Mouse (Mus musculus) kidney, adult 2 months (tissue): ENCODE results near the gene Kxd1. TPM values are rescaled to one million over a fixed set of nuclear protein-coding genes. Genes with fewer than 3 reads are reported as not detected.

Source experiments
- DNase-seq: peaks from one replicate; pipeline ENCODE4 v3.0.0; 2021
- H3K27ac ChIP-seq: fragments of 200-500 bp; 2 replicates; pipeline ENCODE4 v1.5.1; 2012; ENCODE audit warnings: low read depth, low read length, control low read depth, inconsistent platforms; ENCODE audit not compliant: insufficient read depth
- H3K27me3 ChIP-seq: fragments of 200-500 bp; replicated peaks from 2 replicates; pipeline ENCODE4 v1.6.1; 2012; ENCODE audit warnings: mild to moderate bottlenecking, moderate library complexity, low read length, inconsistent platforms; ENCODE audit not compliant: control insufficient read depth, insufficient read depth
- H3K36me3 ChIP-seq: fragments of 200-500 bp; 2 replicates; pipeline ENCODE4 v1.6.1; 2012; ENCODE audit warnings: mild to moderate bottlenecking, moderate library complexity, low read length, inconsistent platforms; ENCODE audit not compliant: control insufficient read depth, insufficient read depth
- H3K4me1 ChIP-seq: fragments of 200-500 bp; 2 replicates; pipeline ENCODE4 v1.6.1; 2011; ENCODE audit warnings: low read length; ENCODE audit not compliant: control insufficient read depth, insufficient read depth
- H3K4me3 ChIP-seq: fragments of 200-500 bp; 2 replicates; pipeline ENCODE4 v1.5.1; 2011; ENCODE audit warnings: mild to moderate bottlenecking, low read depth, low read length, control low read depth; ENCODE audit not compliant: insufficient read depth
- CTCF ChIP-seq: fragments of 200-500 bp; conservative IDR thresholded peaks from 2 replicates; pipeline ENCODE4 v1.5.1; 2011; ENCODE audit warnings: low read depth, mild to moderate bottlenecking, control low read depth, low read length, moderate library complexity, mixed read lengths; ENCODE audit not compliant: insufficient read depth, insufficient read length
- POLR2A ChIP-seq: fragments of 200-500 bp; IDR thresholded peaks from one replicate; pipeline ENCODE4 v1.6.1; 2011; ENCODE audit warnings: low read depth, low read length, control low read depth
- WGBS: fragments of 180-500 bp; shearing (Covaris S2); methylation state at CpG from one replicate; pipeline ENCODE4 v1.1.7; 2018; 5-methylcytosine and 5-hydroxymethylcytosine counted together
- polyA plus RNA-seq: library from polyadenylated mRNA; depleted of rRNA; stranded (reverse); fragments of >200 nt; gene quantifications from 2 replicates; pipeline ENCODE4 v1.2.3, GENCODE M21; 2012

The Kxd1 gene
- polyA plus RNA-seq, 1 experiment = 151 TPM

DNA sequence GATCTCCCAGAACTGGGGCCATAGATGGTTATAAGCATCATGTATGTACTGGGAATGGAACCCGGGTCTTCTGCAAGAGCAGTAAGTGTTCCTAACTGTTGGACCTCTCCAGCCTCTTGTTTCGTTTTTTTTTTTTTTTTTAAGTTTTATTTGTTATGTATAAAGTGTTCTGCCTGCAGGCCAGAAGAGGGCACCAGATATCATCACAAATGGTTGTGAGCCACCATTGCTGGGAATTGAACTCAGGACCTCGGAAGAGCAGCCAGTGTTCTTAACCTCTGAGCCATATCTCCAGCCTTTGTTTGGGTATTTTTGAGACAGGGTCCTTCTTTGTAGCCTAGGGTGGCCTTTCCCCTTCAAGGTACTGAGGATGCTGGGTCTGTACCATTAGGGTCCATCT, 31.2 kb upstream of the Kxd1 start:
- Histone ChIP-seq H3K4me3 (no peak overlapping the region), H3K27me3 (no peaks in the 10 kb centered on the region), H3K27ac (no peak overlapping the region), H3K36me3 (no peaks in the 10 kb centered on the region), H3K4me1 (peaks cover 12% of the 10 kb centered on the region)
- 70% methylated on average over 3 of the region's 3 CpGs for WGBS
- no peak for DNase-seq
- TF ChIP-seq POLR2A (no peak), CTCF (peak; percentile 31; the same call in 1 of the 2 replicates)

DNA sequence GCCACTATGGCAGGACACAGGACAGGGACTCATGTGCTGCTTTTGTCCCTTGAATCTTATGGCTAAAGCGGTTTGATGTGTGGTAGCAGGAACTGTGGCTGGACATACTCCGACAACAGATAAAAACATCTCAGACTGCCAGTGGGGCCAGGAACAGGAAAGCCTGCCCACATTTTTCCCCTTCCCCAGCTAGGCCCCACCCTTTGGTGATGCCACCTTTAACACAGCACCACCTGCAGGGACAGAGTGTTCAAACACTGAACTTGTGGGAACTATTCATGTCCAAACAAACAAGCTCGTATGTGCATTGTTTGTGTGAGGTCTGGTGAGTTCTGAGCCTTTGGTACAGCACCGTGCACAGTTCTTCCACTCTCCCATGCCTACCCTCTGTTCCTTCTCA, 30.6 kb upstream of the Kxd1 start:
- Histone ChIP-seq H3K27ac (peak overlapping the region; percentile 19; the same call in 1 of the 2 replicates), H3K36me3 (no peaks in the 10 kb centered on the region), H3K27me3 (no peaks in the 10 kb centered on the region), H3K4me3 (no peak overlapping the region), H3K4me1 (peaks cover 18% of the 10 kb centered on the region)
- 44% methylated on average over 4 of the region's 4 CpGs for WGBS
- TF ChIP-seq CTCF (peak; percentile 35; the same call in 1 of the 2 replicates), POLR2A (no peak)
- no peak for DNase-seq

DNA sequence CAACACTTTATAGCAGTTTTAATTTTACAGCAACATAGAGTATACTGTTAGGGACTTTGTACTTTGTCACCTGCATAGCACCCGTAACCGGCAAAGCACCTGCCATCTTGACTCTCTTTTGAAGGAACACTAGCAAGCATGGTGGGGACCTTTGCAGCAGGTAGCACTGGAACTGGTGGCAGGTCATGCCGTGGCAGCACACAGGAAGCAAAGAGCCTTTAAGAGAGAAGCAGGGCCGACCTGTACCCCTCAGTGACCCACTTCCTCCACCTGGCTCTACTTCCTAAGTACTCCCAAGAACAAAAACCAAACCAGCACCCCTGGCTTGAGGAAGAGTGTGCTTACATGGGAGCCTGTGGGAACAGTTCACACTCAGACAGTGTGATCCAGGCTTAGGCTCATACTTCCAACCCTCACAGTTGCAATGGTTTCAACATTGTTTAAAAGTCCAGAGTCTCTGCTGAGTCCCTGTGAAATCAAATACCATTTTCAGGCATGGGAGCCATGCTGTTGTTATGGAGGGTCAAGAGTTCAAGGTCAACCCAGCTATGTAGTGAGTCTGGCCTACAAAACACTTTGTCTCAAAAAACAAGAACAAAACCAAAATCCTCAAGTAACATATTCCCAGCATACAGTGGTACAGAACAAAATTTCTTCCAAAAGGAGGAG, 27.5 kb upstream of the Kxd1 start:
- H3K27me3 ChIP-seq = no peaks in the 10 kb centered on the region
- peaks cover 19% of the 10 kb centered on the region for H3K4me1 ChIP-seq
- DNase-seq = no peak
- H3K36me3 ChIP-seq = no peaks in the 10 kb centered on the region
- TF ChIP-seq POLR2A (no peak), CTCF (no peak)
- H3K27ac ChIP-seq = no peak overlapping the region
- H3K4me3 ChIP-seq = no peak overlapping the region
- 74% methylated on average over 4 of the region's 4 CpGs for WGBS

DNA sequence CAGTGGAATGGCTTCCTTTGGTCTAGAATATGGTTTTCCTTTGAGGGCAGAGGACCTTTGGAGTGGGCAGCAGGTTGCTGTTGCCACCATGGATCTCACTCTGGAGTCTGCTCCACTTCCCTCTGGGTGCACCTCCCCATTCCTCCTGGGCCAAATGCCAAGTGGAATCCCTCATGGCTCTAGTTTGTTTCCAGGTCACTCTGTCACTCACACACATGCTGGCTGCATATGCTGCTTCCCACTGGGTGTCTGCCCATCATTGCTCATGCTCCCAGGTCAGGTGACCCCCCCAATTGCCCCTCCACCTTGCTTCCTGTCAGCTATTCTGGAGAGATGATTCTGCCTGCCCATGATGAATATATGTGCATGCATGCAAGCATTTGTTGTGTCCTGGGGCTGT, 26.0 kb upstream of the Kxd1 start:
- peak; percentile 81 for DNase-seq
- no peaks in the 10 kb centered on the region for H3K27me3 ChIP-seq
- no peak overlapping the region for H3K27ac ChIP-seq
- no peak for TF ChIP-seq CTCF
- TF ChIP-seq POLR2A = no peak
- no peak overlapping the region for H3K4me3 ChIP-seq
- no peaks in the 10 kb centered on the region for H3K36me3 ChIP-seq
- H3K4me1 ChIP-seq = peaks cover 15% of the 10 kb centered on the region

DNA sequence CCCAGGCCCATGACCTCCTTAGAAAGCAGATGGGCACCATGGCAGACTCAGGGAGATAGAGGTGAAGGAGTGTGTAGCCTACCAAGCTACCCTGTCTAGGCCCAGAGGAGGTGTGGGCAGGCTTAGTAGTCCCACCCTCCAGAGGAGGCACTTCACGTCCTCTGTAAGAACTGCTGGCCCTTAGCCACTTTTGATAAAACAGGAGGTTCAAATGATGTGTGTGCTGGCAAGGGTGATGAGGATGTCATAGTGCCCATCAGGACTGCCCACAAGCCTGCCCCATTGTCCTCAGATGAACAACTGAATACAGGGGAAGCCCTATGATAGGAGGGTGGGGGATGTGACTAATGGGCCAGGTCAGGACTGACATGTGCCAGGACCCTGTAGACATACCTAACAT, 25.1 kb upstream of the Kxd1 start:
- no peak for TF ChIP-seq POLR2A
- TF ChIP-seq CTCF = no peak
- no peaks in the 10 kb centered on the region for H3K27me3 ChIP-seq
- peaks cover 20% of the 10 kb centered on the region for H3K4me1 ChIP-seq
- no peaks in the 10 kb centered on the region for H3K36me3 ChIP-seq
- H3K27ac ChIP-seq = no peak overlapping the region
- 29% methylated on average over 1 of the region's 1 CpGs for WGBS
- H3K4me3 ChIP-seq = no peak overlapping the region
- DNase-seq = no peak

DNA sequence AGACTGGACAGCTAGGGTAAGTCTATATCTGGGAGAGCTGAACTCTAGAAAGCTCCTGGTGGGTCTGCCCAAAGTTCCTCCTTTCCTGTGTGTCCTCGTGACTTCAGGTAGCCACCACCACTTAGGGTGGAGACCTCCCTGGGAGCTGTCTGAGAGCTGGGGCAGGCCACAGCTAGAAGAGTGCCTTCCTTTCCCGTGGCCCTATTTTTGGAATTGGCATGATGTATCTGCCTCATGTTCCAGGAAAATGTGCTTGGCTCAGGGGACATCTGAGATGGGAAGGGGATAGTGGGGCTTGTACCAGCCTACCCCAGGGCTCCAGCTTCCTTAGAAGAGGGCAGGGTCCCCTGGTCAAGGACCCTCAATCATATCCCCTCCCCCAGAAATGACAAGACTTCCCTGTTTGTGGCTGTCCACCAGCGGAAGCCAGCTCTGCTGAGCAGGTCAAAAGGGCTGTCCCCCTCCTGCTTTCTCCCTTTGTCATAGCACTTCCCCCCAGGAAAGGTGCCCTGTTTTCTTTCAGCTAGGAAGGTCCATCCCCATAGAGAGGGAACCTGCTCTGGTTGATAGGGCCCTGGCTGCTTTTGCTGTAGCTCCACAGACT, 23.9 kb upstream of the Kxd1 start:
- no peaks in the 10 kb centered on the region for H3K27me3 ChIP-seq
- DNase-seq = no peak
- H3K27ac ChIP-seq = no peak overlapping the region
- H3K4me3 ChIP-seq = no peak overlapping the region
- H3K4me1 ChIP-seq = peaks cover 20% of the 10 kb centered on the region
- 52% methylated on average over 3 of the region's 3 CpGs for WGBS
- H3K36me3 ChIP-seq = no peaks in the 10 kb centered on the region
- no peak for TF ChIP-seq CTCF

DNA sequence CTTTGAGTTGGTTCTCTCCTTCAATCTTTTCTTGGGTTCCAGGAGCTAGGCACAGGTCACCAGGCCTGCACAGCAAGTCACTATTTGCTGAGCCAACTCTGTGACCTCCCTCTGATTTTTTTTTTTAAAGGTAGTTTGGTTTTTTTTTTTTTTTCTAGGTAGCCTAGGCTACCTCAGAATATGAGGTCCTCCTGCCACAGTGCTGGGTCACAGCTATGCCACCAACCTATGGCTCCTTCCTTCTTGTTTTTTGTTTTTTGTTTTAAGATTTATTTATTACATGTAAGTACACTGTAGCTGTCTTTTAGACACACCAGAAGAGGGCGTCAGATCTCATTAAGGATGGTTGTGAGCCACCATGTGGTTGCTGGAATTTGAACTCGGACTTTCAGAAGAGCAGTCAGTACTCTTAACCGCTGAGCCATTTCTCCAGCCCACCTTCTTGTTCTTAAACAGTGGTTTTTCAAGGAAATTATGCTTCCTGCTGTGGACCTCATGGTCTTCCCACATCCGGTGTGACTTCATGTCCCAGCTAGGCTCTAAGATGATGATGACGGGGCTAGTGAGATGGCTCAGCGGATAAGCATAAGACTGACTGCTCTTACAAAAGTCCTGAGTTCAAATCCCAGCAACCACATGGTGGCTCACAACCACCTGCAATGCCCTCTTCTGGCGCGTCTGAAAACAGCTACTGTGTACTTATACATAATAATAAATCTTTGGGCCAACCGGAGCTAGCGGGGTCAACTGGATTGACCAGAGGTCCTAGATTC, 21.8 kb upstream of the Kxd1 start:
- Histone ChIP-seq H3K27me3 (no peaks in the 10 kb centered on the region), H3K4me3 (no peak overlapping the region), H3K36me3 (no peaks in the 10 kb centered on the region), H3K27ac (no peak overlapping the region), H3K4me1 (peaks cover 20% of the 10 kb centered on the region)
- no peak for DNase-seq
- WGBS = 80% methylated on average over 10 of the region's 10 CpGs
- no peak for TF ChIP-seq CTCF
- no peak for TF ChIP-seq POLR2A
